Mouse (Mus musculus): Measurements from ENCODE around the gene Hivep2. TPM values are rescaled to one million over a fixed set of nuclear protein-coding genes. Genes with fewer than 3 reads are reported as not detected.

Hivep2 gene
- polyA plus RNA-seq, 1 experiment from 2014 or later: 31.0 TPM

DNA sequence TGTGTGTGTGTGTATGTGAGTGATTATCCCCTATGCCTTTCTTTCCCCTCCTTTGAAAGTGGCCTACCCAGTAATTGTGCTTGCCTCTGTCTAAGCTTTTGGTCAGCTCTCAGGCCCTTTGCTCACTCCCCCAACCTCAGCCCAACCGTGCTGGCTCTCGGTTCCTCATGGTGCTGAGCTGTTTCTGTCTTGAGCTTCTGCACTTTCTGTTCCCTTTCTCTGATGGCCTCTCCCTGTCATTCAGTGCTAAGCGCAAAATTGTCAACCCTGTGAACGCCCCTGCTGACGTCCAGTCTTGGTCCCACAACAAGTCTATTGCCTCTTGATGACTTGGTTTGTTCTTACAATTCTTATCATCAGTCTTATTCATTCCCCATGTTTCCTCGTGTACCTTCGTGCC is 19.4 kb upstream of the Hivep2 start:
- H3K4me2 ChIP-seq (ENCODE audit: low read length): no peak overlapping the region
- no peak overlapping the region for H3K27ac ChIP-seq (ENCODE audit: low read length)
- no peaks in the 10 kb centered on the region for H3K4me1 ChIP-seq (replicated peaks; ENCODE audit: control insufficient read depth, insufficient read depth, low read length)
- no peak overlapping the region for H3K9ac ChIP-seq (replicated peaks; ENCODE audit: low read depth, low read length)
- no peaks in the 10 kb centered on the region for H3K36me3 ChIP-seq (ENCODE audit: control insufficient read depth, insufficient read depth)
- ATAC-seq: no peak
- no peaks in the 10 kb centered on the region for H3K9me3 ChIP-seq (ENCODE audit: control insufficient read depth, low read length)
- WGBS: 56% methylated on average over 7 of the region's 7 CpGs
- no peak overlapping the region for H3K4me3 ChIP-seq (replicated peaks; ENCODE audit: low read length)
- no peaks in the 10 kb centered on the region for H3K27me3 ChIP-seq (replicated peaks; ENCODE audit: control insufficient read depth, insufficient read depth, low read length)

DNA sequence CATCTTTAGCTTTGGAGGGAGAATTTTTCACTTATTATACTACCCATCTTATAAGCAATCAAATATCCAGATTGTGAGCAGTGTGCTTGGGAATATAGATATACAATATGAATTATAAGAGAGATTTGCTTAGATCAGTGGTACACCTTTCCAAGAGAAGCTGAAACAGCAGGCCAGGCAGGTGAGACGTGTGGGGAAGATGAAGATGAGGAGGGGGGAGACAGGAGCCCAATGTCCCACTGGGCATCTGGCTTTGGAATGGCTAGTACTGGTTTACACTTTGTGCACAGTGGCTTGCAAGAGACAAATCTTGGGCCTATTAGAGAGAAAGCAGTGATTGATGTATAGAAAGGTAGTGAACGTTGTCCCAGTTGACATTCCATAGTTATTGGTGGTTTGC is 2.9 kb upstream of the Hivep2 start:
- WGBS: 78% methylated on average over 2 of the region's 2 CpGs
- Histone ChIP-seq H3K9ac (replicated peaks; ENCODE audit: low read depth, low read length) (no peak overlapping the region), H3K4me2 (ENCODE audit: low read length) (no peak overlapping the region), H3K27me3 (replicated peaks; ENCODE audit: control insufficient read depth, insufficient read depth, low read length) (no peaks in the 10 kb centered on the region), H3K9me3 (ENCODE audit: control insufficient read depth, low read length) (no peaks in the 10 kb centered on the region), H3K4me3 (replicated peaks; ENCODE audit: low read length) (no peak overlapping the region), H3K36me3 (ENCODE audit: control insufficient read depth, insufficient read depth) (no peaks in the 10 kb centered on the region), H3K27ac (ENCODE audit: low read length) (no peak overlapping the region), H3K4me1 (replicated peaks; ENCODE audit: control insufficient read depth, insufficient read depth, low read length) (peaks cover under 1% of the 10 kb centered on the region; the same call in 1 of the 2 replicates)
- no peak for ATAC-seq

DNA sequence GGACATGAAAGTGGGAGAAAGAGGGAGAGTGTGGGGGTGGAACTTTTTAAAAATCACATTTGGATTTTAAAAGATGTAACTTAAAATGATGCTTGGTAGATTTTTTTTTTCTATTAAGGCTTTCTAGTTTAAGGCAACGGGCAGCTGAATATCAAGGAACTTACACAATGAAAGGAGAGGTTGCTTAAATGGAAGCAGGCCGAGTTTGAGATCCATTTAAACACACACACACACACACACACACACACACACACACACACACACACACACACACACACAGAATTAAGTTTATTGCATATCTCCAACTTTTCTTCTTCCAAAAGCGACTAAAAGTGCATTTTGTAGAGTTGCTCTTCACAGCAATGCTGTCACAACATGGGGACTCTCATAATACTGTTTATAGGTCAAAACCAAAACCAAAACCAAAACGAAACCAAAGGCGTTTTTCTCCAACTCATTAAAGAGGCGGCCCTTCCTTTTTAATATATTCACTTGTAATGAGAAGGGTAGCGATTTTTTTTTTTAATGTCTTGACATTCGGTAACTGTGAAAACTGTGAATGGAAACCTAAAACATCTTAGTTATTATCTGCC is 1.9 kb upstream of the Hivep2 start:
- H3K9ac ChIP-seq (replicated peaks; ENCODE audit: low read depth, low read length): peak overlapping the region; percentile 86
- H3K36me3 ChIP-seq (ENCODE audit: control insufficient read depth, insufficient read depth): no peaks in the 10 kb centered on the region
- peak overlapping the region; percentile 71 for H3K4me3 ChIP-seq (replicated peaks; ENCODE audit: low read length)
- H3K4me2 ChIP-seq (ENCODE audit: low read length): peak overlapping the region; percentile 86
- H3K27me3 ChIP-seq (replicated peaks; ENCODE audit: control insufficient read depth, insufficient read depth, low read length): no peaks in the 10 kb centered on the region
- no peak for ATAC-seq
- H3K9me3 ChIP-seq (ENCODE audit: control insufficient read depth, low read length): no peaks in the 10 kb centered on the region
- peaks cover 3% of the 10 kb centered on the region; the same call in 1 of the 2 replicates for H3K4me1 ChIP-seq (replicated peaks; ENCODE audit: control insufficient read depth, insufficient read depth, low read length)
- WGBS: 9% methylated on average over 8 of the region's 8 CpGs
- H3K27ac ChIP-seq (ENCODE audit: low read length): no peak overlapping the region

DNA sequence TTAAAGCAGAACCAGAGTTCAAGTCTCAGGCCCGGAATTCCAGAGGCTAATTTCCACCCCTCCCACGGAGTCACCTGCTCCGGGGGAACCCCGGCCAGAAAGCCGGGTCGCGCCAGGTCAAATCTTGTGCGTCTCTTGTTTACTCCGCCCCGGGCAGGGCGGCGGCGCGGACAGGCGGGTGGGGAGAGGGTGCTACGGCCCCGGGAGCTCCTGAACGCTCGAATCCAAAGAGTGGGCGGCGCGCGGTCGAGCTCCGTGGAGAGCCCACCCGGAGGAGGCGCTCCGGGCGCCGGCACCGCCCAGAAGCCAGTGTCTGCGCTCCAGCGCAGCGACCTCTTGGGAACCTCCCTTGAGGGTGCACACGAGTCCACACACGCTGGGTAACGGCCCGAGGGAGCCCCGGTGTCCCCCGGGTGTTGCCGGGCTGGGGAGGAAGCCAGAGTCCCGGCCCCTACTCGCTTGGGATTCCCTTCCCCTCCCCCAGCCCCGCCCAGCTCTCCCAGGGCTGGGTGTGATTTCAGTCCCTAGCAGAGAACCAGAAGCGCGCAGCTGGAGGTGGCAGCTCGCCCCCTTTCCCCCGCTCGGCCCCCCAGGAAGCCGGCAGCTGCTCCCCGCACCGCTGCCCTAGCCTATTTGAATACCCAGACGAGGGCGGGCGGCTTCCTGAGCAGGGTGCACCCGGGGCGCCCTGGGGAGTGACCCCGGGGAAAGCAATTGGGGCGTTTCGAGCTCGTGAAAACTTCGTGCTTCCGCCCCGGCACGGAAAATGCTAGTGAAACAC is 1.2 kb upstream of the Hivep2 start:
- peak; percentile 19 for ATAC-seq
- WGBS: under 1% methylated on average over 64 of the region's 65 CpGs
- no peaks in the 10 kb centered on the region for H3K36me3 ChIP-seq (ENCODE audit: control insufficient read depth, insufficient read depth)
- H3K9ac ChIP-seq (replicated peaks; ENCODE audit: low read depth, low read length): peak overlapping the region; percentile 86
- H3K27me3 ChIP-seq (replicated peaks; ENCODE audit: control insufficient read depth, insufficient read depth, low read length): no peaks in the 10 kb centered on the region
- peak overlapping the region; percentile 86 for H3K4me2 ChIP-seq (ENCODE audit: low read length)
- no peaks in the 10 kb centered on the region for H3K9me3 ChIP-seq (ENCODE audit: control insufficient read depth, low read length)
- H3K27ac ChIP-seq (ENCODE audit: low read length): peak overlapping the region; percentile 97
- peak overlapping the region; percentile 71 for H3K4me3 ChIP-seq (replicated peaks; ENCODE audit: low read length)
- H3K4me1 ChIP-seq (replicated peaks; ENCODE audit: control insufficient read depth, insufficient read depth, low read length): peaks cover 3% of the 10 kb centered on the region; the same call in 1 of the 2 replicates

DNA sequence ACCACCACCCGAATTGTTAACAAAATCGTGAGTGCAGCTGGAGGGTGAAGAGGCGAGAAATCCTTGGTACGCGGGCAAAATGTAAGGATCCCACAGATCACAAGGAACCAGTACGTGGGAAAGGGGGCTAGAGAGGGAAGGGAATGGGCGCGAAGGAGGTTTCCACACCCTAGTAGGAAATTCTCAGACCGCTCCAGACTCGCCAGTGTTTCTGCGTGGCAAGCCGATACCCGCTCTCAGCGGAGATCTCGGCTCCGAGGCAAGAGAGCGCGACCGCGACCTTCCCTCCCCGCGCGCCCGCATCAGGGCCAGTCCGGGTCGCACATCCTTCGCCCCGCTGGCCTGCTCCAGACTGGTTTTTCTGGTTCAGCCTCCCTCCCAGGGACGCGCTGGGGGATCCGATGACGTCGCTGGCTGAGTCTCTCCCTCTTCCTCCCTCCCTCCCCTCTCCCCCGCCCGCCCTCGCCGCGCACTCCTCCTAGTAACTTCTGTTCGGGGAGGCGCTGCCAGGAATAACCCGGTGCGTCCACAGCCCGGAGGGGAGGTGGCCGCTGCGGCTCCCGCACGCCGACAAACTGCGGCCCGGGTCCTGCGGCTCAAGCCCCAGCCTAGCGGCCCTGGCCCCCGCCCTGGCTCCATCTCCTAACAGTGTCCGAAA is 430 bp upstream of the Hivep2 start:
- no peaks in the 10 kb centered on the region for H3K36me3 ChIP-seq (ENCODE audit: control insufficient read depth, insufficient read depth)
- ATAC-seq: peak; percentile 77
- no peaks in the 10 kb centered on the region for H3K9me3 ChIP-seq (ENCODE audit: control insufficient read depth, low read length)
- peak overlapping the region; percentile 97 for H3K27ac ChIP-seq (ENCODE audit: low read length)
- peak overlapping the region; percentile 86 for H3K4me2 ChIP-seq (ENCODE audit: low read length)
- no peaks in the 10 kb centered on the region for H3K27me3 ChIP-seq (replicated peaks; ENCODE audit: control insufficient read depth, insufficient read depth, low read length)
- H3K4me3 ChIP-seq (replicated peaks; ENCODE audit: low read length): peak overlapping the region; percentile 71
- H3K9ac ChIP-seq (replicated peaks; ENCODE audit: low read depth, low read length): peak overlapping the region; percentile 86
- peaks cover 3% of the 10 kb centered on the region; the same call in 1 of the 2 replicates for H3K4me1 ChIP-seq (replicated peaks; ENCODE audit: control insufficient read depth, insufficient read depth, low read length)
- WGBS: under 1% methylated on average over 49 of the region's 54 CpGs

DNA sequence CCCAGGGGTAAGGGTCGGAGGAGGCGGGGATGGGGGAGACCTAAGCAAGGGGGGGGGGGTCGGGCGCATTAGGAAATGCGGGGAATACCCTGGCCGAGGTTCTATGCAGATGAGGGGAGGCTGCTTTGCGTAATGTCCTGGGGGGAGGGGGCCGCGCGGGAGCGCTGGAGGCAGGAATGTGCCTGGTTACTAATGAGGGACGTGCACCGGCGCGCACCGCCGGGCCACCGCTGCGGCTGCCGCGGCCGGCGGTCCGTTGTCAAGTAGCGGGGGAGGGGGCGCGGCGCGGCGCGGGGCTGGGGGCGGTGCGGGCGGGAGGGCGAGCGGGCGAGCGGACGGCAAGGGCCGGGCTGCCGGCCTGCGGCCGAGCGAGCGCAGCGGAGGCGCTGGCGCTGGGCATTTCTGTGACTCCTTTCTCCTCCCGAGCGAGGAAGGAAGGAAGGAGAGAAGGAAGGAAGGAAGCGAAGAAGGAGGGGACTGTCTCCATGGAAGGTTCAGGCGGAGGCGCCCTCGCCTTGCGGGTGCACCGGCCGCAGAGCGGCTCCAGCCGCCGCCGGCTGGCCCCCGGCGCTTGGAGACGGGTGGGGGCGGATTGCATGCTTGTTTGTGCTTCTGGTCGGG is 1.1 kb downstream of the Hivep2 start:
- H3K4me2 ChIP-seq (ENCODE audit: low read length): peak overlapping the region; percentile 86
- peak overlapping the region; percentile 86 for H3K9ac ChIP-seq (replicated peaks; ENCODE audit: low read depth, low read length)
- peak overlapping the region; percentile 71 for H3K4me3 ChIP-seq (replicated peaks; ENCODE audit: low read length)
- no peaks in the 10 kb centered on the region for H3K27me3 ChIP-seq (replicated peaks; ENCODE audit: control insufficient read depth, insufficient read depth, low read length)
- under 1% methylated on average over 58 of the region's 66 CpGs for WGBS
- H3K9me3 ChIP-seq (ENCODE audit: control insufficient read depth, low read length): no peaks in the 10 kb centered on the region
- ATAC-seq: peak; percentile 48
- H3K4me1 ChIP-seq (replicated peaks; ENCODE audit: control insufficient read depth, insufficient read depth, low read length): peaks cover 7% of the 10 kb centered on the region
- H3K27ac ChIP-seq (ENCODE audit: low read length): peak overlapping the region; percentile 97
- no peaks in the 10 kb centered on the region for H3K36me3 ChIP-seq (ENCODE audit: control insufficient read depth, insufficient read depth)

DNA sequence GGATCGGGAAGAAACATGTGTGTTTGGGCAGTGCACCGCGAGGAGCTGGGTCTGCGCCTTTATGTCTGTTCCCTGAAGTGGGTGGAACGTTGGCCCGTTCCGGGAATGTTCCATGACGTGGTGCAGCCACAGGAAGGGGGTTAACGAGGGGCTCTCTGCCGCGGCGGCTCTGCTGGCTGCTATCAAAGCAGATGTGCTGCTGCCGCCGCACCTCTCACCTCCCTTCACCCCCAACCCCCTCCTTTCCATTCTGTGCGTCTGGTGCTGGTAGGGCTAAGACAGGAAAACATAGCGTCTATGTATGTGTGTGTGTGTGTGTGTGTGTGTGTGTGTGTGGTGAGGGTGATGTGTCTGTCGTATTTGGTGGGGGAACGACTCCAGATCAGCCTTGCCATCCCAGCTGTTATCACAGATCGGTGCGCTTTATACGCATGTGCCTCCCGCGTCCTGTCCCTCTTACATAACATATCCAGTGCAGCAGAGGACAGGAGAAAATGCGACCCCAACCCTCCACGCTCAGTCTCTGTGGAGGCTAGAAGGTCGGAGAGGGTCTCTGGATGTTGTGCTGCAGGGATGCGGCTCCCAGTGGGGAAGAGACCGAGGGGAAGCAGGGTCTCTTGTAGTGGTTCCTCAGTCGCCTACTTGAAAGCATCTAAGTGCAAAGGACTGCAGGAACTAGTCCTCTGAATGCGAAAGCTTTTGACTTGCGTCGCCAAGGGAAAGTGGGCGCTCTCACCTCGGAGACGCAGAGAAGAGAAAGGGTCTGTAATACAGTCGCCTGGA is 1.8 kb downstream of the Hivep2 start:
- ATAC-seq: peak; percentile 66
- Histone ChIP-seq H3K9me3 (ENCODE audit: control insufficient read depth, low read length) (no peaks in the 10 kb centered on the region), H3K27me3 (replicated peaks; ENCODE audit: control insufficient read depth, insufficient read depth, low read length) (no peaks in the 10 kb centered on the region), H3K9ac (replicated peaks; ENCODE audit: low read depth, low read length) (peak overlapping the region; percentile 86), H3K27ac (ENCODE audit: low read length) (peak overlapping the region; percentile 97), H3K4me1 (replicated peaks; ENCODE audit: control insufficient read depth, insufficient read depth, low read length) (peaks cover 7% of the 10 kb centered on the region), H3K36me3 (ENCODE audit: control insufficient read depth, insufficient read depth) (no peaks in the 10 kb centered on the region), H3K4me3 (replicated peaks; ENCODE audit: low read length) (peak overlapping the region; percentile 71), H3K4me2 (ENCODE audit: low read length) (peak overlapping the region; percentile 86)
- WGBS: under 1% methylated on average over 36 of the region's 36 CpGs

DNA sequence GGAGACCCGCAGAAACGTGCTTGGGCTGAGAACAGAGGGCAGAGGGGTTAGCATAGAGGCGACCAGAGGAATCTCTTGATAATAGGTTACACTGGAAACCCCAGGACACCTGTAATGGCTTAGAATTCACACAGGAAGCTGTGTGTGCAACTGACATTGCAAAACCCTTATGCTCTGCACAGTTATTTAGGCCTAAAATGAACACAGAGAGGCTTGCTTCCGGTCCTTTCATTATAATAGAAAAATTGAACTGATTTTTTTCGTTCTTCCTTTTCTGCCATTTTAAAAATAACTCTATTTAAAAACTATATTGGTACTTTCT is 2.3 kb downstream of the Hivep2 start:
- WGBS: 13% methylated on average over 5 of the region's 5 CpGs
- Histone ChIP-seq H3K9ac (replicated peaks; ENCODE audit: low read depth, low read length) (peak overlapping the region; percentile 86), H3K4me1 (replicated peaks; ENCODE audit: control insufficient read depth, insufficient read depth, low read length) (peaks cover 11% of the 10 kb centered on the region), H3K27me3 (replicated peaks; ENCODE audit: control insufficient read depth, insufficient read depth, low read length) (no peaks in the 10 kb centered on the region), H3K9me3 (ENCODE audit: control insufficient read depth, low read length) (no peaks in the 10 kb centered on the region), H3K4me3 (replicated peaks; ENCODE audit: low read length) (peak overlapping the region; percentile 71), H3K36me3 (ENCODE audit: control insufficient read depth, insufficient read depth) (no peaks in the 10 kb centered on the region), H3K4me2 (ENCODE audit: low read length) (peak overlapping the region; percentile 86), H3K27ac (ENCODE audit: low read length) (peak overlapping the region; percentile 97)
- no peak for ATAC-seq

Data from forebrain, embryonic 16.5 days (tissue).